Mouse (Mus musculus) lung, adult 2 months (tissue): Measurements from ENCODE around the gene Camkmt. TPM values are rescaled to one million over a fixed set of nuclear protein-coding genes. Genes with fewer than 3 reads are reported as not detected.
A peak's percentile ranks its signal among the peaks of the same experiment; 100 is the strongest.

ENCODE experiments used
- DNase-seq: peaks from one replicate; pipeline ENCODE4 v3.0.0; 2022
- H3K4me1 ChIP-seq: fragments of 200-500 bp; 2 replicates; pipeline ENCODE4 v1.6.1; 2011; ENCODE audit warnings: low read length; ENCODE audit not compliant: control insufficient read depth, insufficient read depth
- H3K4me3 ChIP-seq: fragments of 200-500 bp; replicated peaks from 2 replicates; pipeline ENCODE3; 2011; ENCODE audit warnings: low read depth, mild to moderate bottlenecking, control low read depth, low read length; ENCODE audit errors: extremely low read depth
- CTCF ChIP-seq: fragments of 200-500 bp; IDR thresholded peaks from 2 replicates; pipeline ENCODE4 v1.5.1; 2011; ENCODE audit warnings: mild to moderate bottlenecking, low read length, control low read depth; ENCODE audit not compliant: insufficient read depth
- POLR2A ChIP-seq: fragments of 200-500 bp; IDR thresholded peaks from 2 replicates; pipeline ENCODE4 v1.6.1; 2011; ENCODE audit warnings: low read depth, mild to moderate bottlenecking, control low read depth, low read length, borderline replicate concordance; ENCODE audit errors: extremely low read depth
- WGBS: fragments of 180-500 bp; shearing (Covaris S2); methylation state at CpG from one replicate; pipeline ENCODE4 v1.1.7; 2018; 5-methylcytosine and 5-hydroxymethylcytosine counted together
- polyA plus RNA-seq: library from polyadenylated mRNA; depleted of rRNA; stranded (reverse); fragments of >200 nt; gene quantifications from 2 replicates; pipeline ENCODE4 v1.2.3, GENCODE M21; 2012

The Camkmt gene
- polyA plus RNA-seq, 1 experiment: 1.8 TPM

DNA sequence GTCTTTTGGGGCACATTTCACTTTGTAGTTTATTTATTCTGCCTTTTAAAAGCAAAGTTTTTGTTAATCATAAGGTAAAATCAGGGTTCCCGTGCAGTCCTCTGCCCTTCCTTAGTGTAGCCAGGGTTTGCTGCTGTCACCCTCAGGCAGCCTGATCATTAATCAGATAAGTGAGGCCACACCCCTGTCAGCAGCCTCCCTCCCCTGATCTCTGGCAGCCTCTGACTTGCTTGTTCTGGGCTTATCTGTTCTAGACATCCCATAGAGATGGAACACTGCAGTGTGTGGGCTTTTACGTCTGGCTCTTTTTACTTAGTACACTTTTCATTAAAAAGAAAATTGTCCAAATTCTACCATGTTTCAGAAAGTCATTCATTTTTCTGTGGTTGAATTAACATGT is 13.0 kb downstream of the Camkmt start:
- 34% methylated on average over 2 of the region's 2 CpGs for WGBS
- no peak for TF ChIP-seq POLR2A
- no peak for TF ChIP-seq CTCF
- DNase-seq: no peak
- Histone ChIP-seq H3K4me3 (no peak overlapping the region), H3K4me1 (no peaks in the 10 kb centered on the region)

GRCm38 (mm10) chr17:85110640-85111039 is 20.3 kb downstream of the Camkmt start:
- Histone ChIP-seq H3K4me3 (no peak overlapping the region), H3K4me1 (no peaks in the 10 kb centered on the region)
- TF ChIP-seq CTCF (no peak), POLR2A (no peak)
- DNase-seq: no peak
- WGBS: 94% methylated on average over 1 of the region's 1 CpGs

- Histone ChIP-seq H3K4me3 (no peak overlapping the region), H3K4me1 (no peaks in the 10 kb centered on the region)
- TF ChIP-seq POLR2A: no peak
- no peak for TF ChIP-seq CTCF
- DNase-seq: no peak
- 73% methylated on average over 8 of the region's 8 CpGs for WGBS
Observed at GRCm38 (mm10) chr17:85113441-85113840, 23.1 kb downstream of the Camkmt start.

- no peak overlapping the region for H3K4me3 ChIP-seq
- 29% methylated on average over 4 of the region's 4 CpGs for WGBS
- H3K4me1 ChIP-seq: no peaks in the 10 kb centered on the region; the same call in 1 of the 2 replicates
- TF ChIP-seq CTCF (peak; percentile 58), POLR2A (no peak)
- peak; percentile 48 for DNase-seq
Observed at GRCm38 (mm10) chr17:85116643-85117042, 26.3 kb downstream of the Camkmt start.

GRCm38 (mm10) chr17:85138393-85138792 is 48.0 kb downstream of the Camkmt start:
- no peak for TF ChIP-seq POLR2A
- no peak for TF ChIP-seq CTCF
- no peaks in the 10 kb centered on the region for H3K4me1 ChIP-seq
- 70% methylated on average over 1 of the region's 1 CpGs for WGBS
- H3K4me3 ChIP-seq: no peak overlapping the region
- DNase-seq: no peak

DNA sequence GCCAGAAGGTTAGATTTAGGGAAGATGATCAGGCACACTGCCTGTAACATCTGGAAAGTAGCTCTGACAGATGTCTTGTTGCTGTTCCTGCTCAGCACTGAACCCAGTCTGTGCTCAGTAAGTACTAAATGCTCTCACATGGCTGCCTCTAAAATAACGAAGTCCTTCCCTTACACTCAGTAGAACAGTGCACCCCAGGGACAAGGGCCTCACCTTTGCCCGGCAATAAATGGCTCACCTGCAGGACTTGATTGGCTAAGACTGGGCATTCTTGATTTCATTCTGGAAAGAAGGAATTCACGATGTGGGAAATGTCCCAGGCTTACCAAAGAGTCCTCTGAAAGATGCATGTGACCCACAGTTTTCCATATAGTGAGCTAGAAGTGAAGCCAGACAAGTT is 51.3 kb downstream of the Camkmt start:
- Histone ChIP-seq H3K4me1 (no peaks in the 10 kb centered on the region), H3K4me3 (no peak overlapping the region)
- TF ChIP-seq POLR2A: no peak
- TF ChIP-seq CTCF: no peak
- no peak for DNase-seq
- 82% methylated on average over 3 of the region's 3 CpGs for WGBS

DNA sequence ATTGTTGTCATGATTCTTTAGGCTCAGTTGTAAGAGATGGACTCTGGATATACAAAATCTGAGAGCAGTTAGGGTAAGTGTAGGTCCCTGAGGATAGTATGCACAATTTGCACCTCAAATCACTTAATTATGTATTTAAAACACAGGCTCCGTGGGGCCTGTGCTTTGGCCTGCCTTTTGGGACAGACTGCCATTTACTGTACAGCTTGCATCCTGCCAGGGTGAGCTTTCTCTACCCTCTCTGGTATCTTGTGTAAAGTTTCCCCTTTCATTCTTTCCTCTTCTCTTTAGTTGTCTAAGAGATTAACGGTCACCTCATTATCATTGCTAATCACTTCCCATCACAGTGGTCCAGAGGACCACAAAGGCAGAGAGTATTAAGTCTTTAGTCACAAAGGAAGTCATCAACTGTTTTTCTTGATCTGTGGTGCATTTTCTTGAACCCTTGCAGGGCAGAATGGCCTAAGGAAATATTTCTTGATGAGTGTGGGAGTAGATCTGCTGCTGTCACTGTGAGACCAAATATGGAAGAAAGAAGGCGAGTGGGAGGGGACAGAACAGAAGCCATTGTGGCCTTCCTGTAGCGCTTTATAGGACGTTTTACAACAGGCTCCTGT is 52.3 kb downstream of the Camkmt start:
- no peak for DNase-seq
- no peaks in the 10 kb centered on the region for H3K4me1 ChIP-seq
- TF ChIP-seq CTCF (no peak), POLR2A (no peak)
- 55% methylated on average over 5 of the region's 5 CpGs for WGBS
- no peak overlapping the region for H3K4me3 ChIP-seq

- whole genome bisulfite sequencing: 59% methylated on average over 6 of the region's 6 CpGs
- no peak for TF ChIP-seq CTCF
- no peak for TF ChIP-seq POLR2A
- no peak overlapping the region for H3K4me3 ChIP-seq
- no peaks in the 10 kb centered on the region for H3K4me1 ChIP-seq
- DNase-seq: no peak
Observed at GRCm38 (mm10) chr17:85144141-85144540, 53.8 kb downstream of the Camkmt start.

DNA sequence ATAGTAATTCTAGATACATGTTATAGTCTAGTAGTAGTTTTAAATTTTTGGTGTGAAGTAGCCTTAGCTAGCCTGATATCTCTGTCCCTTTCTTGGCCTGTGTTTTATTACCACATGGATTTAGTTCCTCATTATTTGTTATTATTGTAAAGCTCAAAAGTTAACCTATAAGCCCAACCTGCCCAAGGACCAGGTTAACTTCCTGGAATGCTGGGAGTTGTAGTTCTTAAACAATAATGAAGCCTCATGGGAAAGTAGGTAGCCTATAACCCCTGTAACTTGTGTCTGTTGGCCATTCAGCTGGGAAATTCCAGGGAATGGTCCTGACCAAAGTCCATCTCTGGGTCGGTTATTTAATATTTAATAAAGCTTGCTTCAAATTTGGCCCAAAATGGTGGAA is 58.0 kb downstream of the Camkmt start:
- WGBS: 87% methylated on average over 1 of the region's 1 CpGs
- DNase-seq: no peak
- TF ChIP-seq CTCF (no peak), POLR2A (no peak)
- Histone ChIP-seq H3K4me1 (no peaks in the 10 kb centered on the region), H3K4me3 (no peak overlapping the region)

GRCm38 (mm10) chr17:85149211-85149738 is 58.9 kb downstream of the Camkmt start:
- TF ChIP-seq POLR2A (no peak), CTCF (no peak)
- no peak overlapping the region for H3K4me3 ChIP-seq
- H3K4me1 ChIP-seq: no peaks in the 10 kb centered on the region
- WGBS: 52% methylated on average over 3 of the region's 3 CpGs
- DNase-seq: no peak

GRCm38 (mm10) chr17:85151264-85151663 is 60.9 kb downstream of the Camkmt start:
- no peak for DNase-seq
- no peaks in the 10 kb centered on the region for H3K4me1 ChIP-seq
- TF ChIP-seq CTCF (no peak), POLR2A (no peak)
- H3K4me3 ChIP-seq: no peak overlapping the region
- WGBS: 45% methylated on average over 8 of the region's 8 CpGs
